22 mouse cellular contexts compared by ENCODE assay signal in the genomic region with DNA sequence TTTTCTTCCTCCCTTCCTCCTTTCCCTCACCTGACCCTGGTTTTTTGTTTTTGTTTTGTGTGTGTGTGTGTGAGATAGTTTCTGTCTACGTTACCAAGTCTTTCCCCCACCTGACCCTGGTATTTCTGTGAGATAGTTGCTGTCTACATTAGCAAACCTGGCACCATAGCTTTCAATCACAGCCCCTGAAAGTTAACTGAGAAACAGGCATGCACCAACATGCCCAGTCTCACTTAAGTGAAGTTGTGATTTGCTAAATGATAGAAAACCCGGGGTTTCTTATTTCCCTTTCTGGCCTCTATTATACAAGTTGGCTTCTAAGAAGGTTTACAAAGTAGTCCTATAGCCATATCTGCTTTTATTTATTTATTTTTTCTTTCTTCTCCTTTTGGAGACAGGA. TPM values are rescaled to one million over a fixed set of nuclear protein-coding genes. Genes with fewer than 3 reads are reported as not detected.
DNase-seq lines count a peak whose midpoint lies in the region; TF ChIP-seq lines count a peak whose summit lies in the region.
"Had no signal": no experiment of that assay in that cellular context is flagged by ENCODE, and none has a peak within 500 bp of the region (broad histone marks: within the 10 kb centered on the region; RNA-seq: fewer than 3 reads in every experiment).

No protein-coding gene starts in this region.

- 0 out of 2 replicates have a peak overlapping the region, but pooled peaks have one; percentile 2 for H3K27ac ChIP-seq in CH12.LX (ENCODE audit: insufficient read depth, low read depth)
- H3K27ac ChIP-seq in ES-Bruce4 (ENCODE audit: insufficient read depth, low read length), result peak overlapping the region; percentile 56
- H3K27ac ChIP-seq in ES-E14 (ENCODE audit: insufficient read depth, low read depth, low read length, poor library complexity, severe bottlenecking), result peak overlapping the region; percentile 4; the same call in 1 of the 2 replicates
- 0 out of 2 replicates have a peak overlapping the region, but pooled peaks have one; percentile 18 for H3K27ac ChIP-seq in embryonic fibroblast, embryonic 13.5 days (ENCODE audit: insufficient read depth, low read length)

- H3K27me3 ChIP-seq in CH12.LX (replicated peaks), result no peaks in the 10 kb centered on the region
- H3K27me3 ChIP-seq in ES-Bruce4 (ENCODE audit: control insufficient read depth, insufficient read depth, low read length, poor library complexity, severe bottlenecking), result no peaks in the 10 kb centered on the region
- H3K27me3 ChIP-seq: Patski had no signal

- dilution Hi-C loops in CH12.LX (cut with MboI; ENCODE audit: extremely low pct_ligation_motif_present, extremely low pct_unique_long_range_greater_than_20kb, low sequenced_read_pairs), result no loop called here

- H3K36me3 ChIP-seq in CH12.LX (replicated peaks in 1 of 2; ENCODE audit: control insufficient read depth in 1 of 2, insufficient read depth in 1 of 2, low read length in 1 of 2) (peaks cover 0 to 9% of the 10 kb centered on the region in 2 experiments), ES-Bruce4 (ENCODE audit: control insufficient read depth, insufficient read depth, low read length, poor library complexity, severe bottlenecking) (no peaks in the 10 kb centered on the region), ES-E14 (ENCODE audit: control insufficient read depth, insufficient read depth, low read length, poor library complexity, severe bottlenecking) (no peaks in the 10 kb centered on the region)

- no peak for TF ChIP-seq EP300 in CH12.LX (IDR thresholded peaks at IDR 0.05; ENCODE audit: low read length)
- no peak for TF ChIP-seq EP300 in ES-Bruce4 (IDR thresholded peaks at IDR 0.05; ENCODE audit: insufficient read depth, low read depth, low read length)

- peaks cover 43% of the 10 kb centered on the region for H3K79me2 ChIP-seq in CH12.LX (replicated peaks; ENCODE audit: control insufficient read depth, extremely low read depth, insufficient read depth, poor library complexity, severe bottlenecking)

- TF ChIP-seq POLR2A in CH12.LX (IDR thresholded peaks at IDR 0.05; ENCODE audit: low read depth, low read length) (no peak), ES-Bruce4 (IDR thresholded peaks at IDR 0.05; ENCODE audit: insufficient read depth, low read length) (no peak)
- TF ChIP-seq POLR2A in embryonic fibroblast, embryonic 13.5 days (IDR thresholded peaks at IDR 0.05; ENCODE audit: low read depth, low read length), result no peak

- TF ChIP-seq CTCF in CH12.LX (conservative IDR thresholded peaks at IDR 0.05 in 1 of 2, IDR thresholded peaks at IDR 0.05 in 1 of 2; ENCODE audit: low read depth in 2 of 2, low read length in 2 of 2) (no peak), ES-Bruce4 (IDR thresholded peaks at IDR 0.05; ENCODE audit: low read depth, low read length) (no peak)
- TF ChIP-seq CTCF in embryonic fibroblast, embryonic 13.5 days (IDR thresholded peaks at IDR 0.05; ENCODE audit: borderline replicate concordance, insufficient read depth, low read length), result no peak

- H3K4me1 ChIP-seq in CH12.LX (ENCODE audit: control insufficient read depth in 1 of 2, insufficient read depth in 2 of 2) (peaks cover 12 to 53% of the 10 kb centered on the region in 2 experiments; a peak in 3 of 4 replicates), ES-Bruce4 (ENCODE audit: control insufficient read depth, insufficient read depth, low read length) (no peaks in the 10 kb centered on the region), ES-E14 (ENCODE audit: control insufficient read depth in 2 of 2, insufficient read depth in 2 of 2, low read length in 2 of 2, poor library complexity in 1 of 2) (no peaks in the 10 kb centered on the region)
- no peaks in the 10 kb centered on the region for H3K4me1 ChIP-seq in embryonic fibroblast, embryonic 13.5 days (ENCODE audit: control insufficient read depth, insufficient read depth, low read length)

- no peak for TF ChIP-seq RAD21 in CH12.LX (IDR thresholded peaks at IDR 0.05; ENCODE audit: low read depth, low read length)

- in situ Hi-C loops in CH12.LX (cut with MboI; ENCODE audit: low pct_ligation_motif_present, low pct_unique_long_range_greater_than_20kb, low sequenced_read_pairs), result no loop called here
- in situ Hi-C loops in ES-E14 (cut with MboI; ENCODE audit: low sequenced_read_pairs in 2 of 2, unreplicated experiment in 2 of 2), result no loop called here

- no peaks in the 10 kb centered on the region for H3K9me3 ChIP-seq in CH12.LX (replicated peaks; ENCODE audit: low read length)
- H3K9me3 ChIP-seq in ES-Bruce4 (replicated peaks; ENCODE audit: control insufficient read depth, insufficient read depth, low read length, poor library complexity, severe bottlenecking), result no peaks in the 10 kb centered on the region
- no peaks in the 10 kb centered on the region for H3K9me3 ChIP-seq in ES-E14 (ENCODE audit: control insufficient read depth, insufficient read depth, low read depth, low read length)
- H3K9me3 ChIP-seq: G1E had no signal

- no peak overlapping the region for H3K4me3 ChIP-seq in CH12.LX (replicated peaks in 1 of 3; ENCODE audit: low read depth in 2 of 3, low read length in 2 of 3, poor library complexity in 1 of 3)
- no peak overlapping the region for H3K4me3 ChIP-seq in ES-Bruce4 (ENCODE audit: low read depth, low read length)
- H3K4me3 ChIP-seq in ES-E14 (ENCODE audit: insufficient read depth in 1 of 2, low read depth in 1 of 2, low read length in 2 of 2, poor library complexity in 1 of 2, severe bottlenecking in 1 of 2), result no peak overlapping the region
- H3K4me3 ChIP-seq in embryonic fibroblast, embryonic 13.5 days (ENCODE audit: insufficient read depth, low read length), result no peak overlapping the region

- peak overlapping the region; percentile 60 for H3K4me2 ChIP-seq in CH12.LX (ENCODE audit: insufficient read depth, low read depth, poor library complexity, severe bottlenecking)

- no peak for DNase-seq in CH12.LX (ENCODE audit: extremely low read depth)
- no peak for DNase-seq in ES-E14 (ENCODE audit: low read depth, low spot score)
- DNase-seq in lung, postnatal 14 days, result no peak
- DNase-seq in embryo, embryonic 10.5 days (ENCODE audit: low spot score), result no peak
- DNase-seq in frontal cortex, adult 2 months (ENCODE audit: extremely low spot score in 1 of 2, low spot score in 1 of 2), result no peak
- no peak for DNase-seq in right cerebral cortex, postnatal 36 days (ENCODE audit: low spot score in 2 of 2)
- DNase-seq: adrenal gland, adult 2 months; adrenal gland, adult 8-10 months; adrenal gland, postnatal 10 days; adrenal gland, postnatal 14 days; adrenal gland, postnatal 25 days; adrenal gland, postnatal 36 days; B cell, adult 2 months; cerebellum, adult 11 months; cerebellum, adult 11-12 months; cerebellum, adult 18-20 months; cerebellum, adult 2 months; cerebellum, adult 8-10 months had no signal

- H3K9ac ChIP-seq in CH12.LX (ENCODE audit: insufficient read depth, low read depth), result no peak overlapping the region; the same call in 1 of the 2 replicates
- no peak overlapping the region for H3K9ac ChIP-seq in ES-Bruce4 (ENCODE audit: low read depth, poor library complexity, severe bottlenecking)
- no peak overlapping the region for H3K9ac ChIP-seq in ES-E14 (ENCODE audit: insufficient read depth, low read depth, low read length, poor library complexity, severe bottlenecking)

TF ChIP-seq in CH12.LX, 34 proteins besides CTCF, POLR2A, EP300 and RAD21 (continues in another document):
- no peak for TF ChIP-seq MAFK (IDR thresholded peaks at IDR 0.05; ENCODE audit: insufficient replicate concordance, low read length)
- no peak for TF ChIP-seq TBP (conservative IDR thresholded peaks at IDR 0.05; ENCODE audit: low read depth, low read length)
- TF ChIP-seq MAZ (IDR thresholded peaks at IDR 0.05; ENCODE audit: low read depth, low read length), result no peak
- no peak for TF ChIP-seq ZMIZ1 (IDR thresholded peaks at IDR 0.05; ENCODE audit: low read depth, low read length)
- no peak for TF ChIP-seq ELF1 (IDR thresholded peaks at IDR 0.05; ENCODE audit: low read depth, low read length)
- no peak for TF ChIP-seq ZNF384 (IDR thresholded peaks at IDR 0.05; ENCODE audit: low read depth, low read length)
- TF ChIP-seq USF2 (conservative IDR thresholded peaks at IDR 0.05; ENCODE audit: low read depth, low read length), result no peak
- peak; percentile 42 for TF ChIP-seq BHLHE40 (IDR thresholded peaks at IDR 0.05; ENCODE audit: low read depth, low read length)
- no peak for TF ChIP-seq SIN3A (IDR thresholded peaks at IDR 0.05; ENCODE audit: low read length)
- no peak for TF ChIP-seq TCF12 (IDR thresholded peaks at IDR 0.05; ENCODE audit: low read depth, low read length)

TF ChIP-seq in ES-E14, 5 proteins besides CTCF, POLR2A, EP300 and RAD21:
- TF ChIP-seq ZNF384 (IDR thresholded peaks at IDR 0.05; ENCODE audit: low read depth, low read length), result no peak
- no peak for TF ChIP-seq MAFK (IDR thresholded peaks at IDR 0.05; ENCODE audit: insufficient read depth, low read depth, low read length)
- TF ChIP-seq CHD2 (IDR thresholded peaks at IDR 0.05; ENCODE audit: low read depth, low read length), result no peak
- no peak for TF ChIP-seq HCFC1 (IDR thresholded peaks at IDR 0.05; ENCODE audit: borderline replicate concordance, insufficient read depth, low read length)
- no peak for TF ChIP-seq ZC3H11A (IDR thresholded peaks at IDR 0.05; ENCODE audit: borderline replicate concordance, low read depth, low read length)

RNA-seq across cellular contexts. Expression of gene Pdxdc1, which starts 12.5 kb away (rescaled TPM):
- total RNA-seq in CH12.LX (2012; rRNA removed) (80.9 and 86.9 TPM in 2 replicates), CH12.LX (2014; rRNA removed) (71.4 and 78.5 TPM in 2 replicates), ES-E14 (2012; rRNA removed) (50.8 and 88.3 TPM in 2 replicates)
- polyA plus RNA-seq in CH12.LX (2012; ENCODE audit: insufficient read length, low read depth) (109 and 125 TPM in 2 replicates), ES-Bruce4 (2011; ENCODE audit: insufficient read depth, insufficient read length, low read depth, missing spikeins) (135 and 156 TPM in 2 replicates)
- polyA plus RNA-seq in embryonic fibroblast, embryonic 13.5 days (2011; ENCODE audit: insufficient read length, low read depth, missing spikeins), result 195 and 220 TPM in 2 replicates
- 71.9 and 72.0 TPM in 2 replicates for polyA plus RNA-seq in frontal cortex, adult 2 months (2012; rRNA removed)

RNA-seq across cellular contexts. Expression of gene Mpv17l, which starts 12.5 kb away (rescaled TPM):
- total RNA-seq in CH12.LX (2012; rRNA removed), result 0.51 and 0.88 TPM in 2 replicates
- total RNA-seq in CH12.LX (2014; rRNA removed), result 1.3 and 1.4 TPM in 2 replicates
- 0.69 and 1.00 TPM in 2 replicates for polyA plus RNA-seq in CH12.LX (2012; ENCODE audit: insufficient read length, low read depth)
- 19.9 and 28.4 TPM in 2 replicates for polyA plus RNA-seq in ES-Bruce4 (2011; ENCODE audit: insufficient read depth, insufficient read length, low read depth, missing spikeins)
- 8.4 and 13.9 TPM in 2 replicates for total RNA-seq in ES-E14 (2012; rRNA removed)
- polyA plus RNA-seq in embryonic fibroblast, embryonic 13.5 days (2011; ENCODE audit: insufficient read length, low read depth, missing spikeins), result 4.7 and 5.1 TPM in 2 replicates
- polyA plus RNA-seq in frontal cortex, adult 2 months (2012; rRNA removed), result 45.7 TPM in 2 replicates

Comparison
In these comparisons a context has a peak if more than half of its experiments do, and no peak if none do; other contexts are left out.
1. H3K27ac ChIP-seq: peak in every context shown above with its lines; median percentile 56 in ES-Bruce4; 18 in embryonic fibroblast, embryonic 13.5 days; 4 in ES-E14; 2 in CH12.LX.